Mouse (Mus musculus) liver, embryonic 16.5 days (tissue): ENCODE data around the gene Kcnh5. TPM values are rescaled to one million over a fixed set of nuclear protein-coding genes. Genes with fewer than 3 reads are reported as not detected.

Experiments
- ATAC-seq: fragments of 200-750 bp; cut with Nextera tagmentation; 2 replicates; pipeline ENCODE4 v1.8.0; 2017; ENCODE audit warnings: low read depth, mild to moderate bottlenecking, moderate number of reproducible peaks, moderate library complexity
- H3K27ac ChIP-seq: fragments of 300-500 bp; sonication (generic); 2 replicates; pipeline ENCODE4 v1.5.1; 2014; ENCODE audit warnings: mild to moderate bottlenecking, low read length
- H3K27me3 ChIP-seq: fragments of 300-500 bp; sonication (generic); 2 replicates; pipeline ENCODE4 v1.6.1; 2014; ENCODE audit warnings: low read depth, low read length, mixed read lengths; ENCODE audit not compliant: control insufficient read depth, insufficient read depth
- H3K36me3 ChIP-seq: fragments of 300-500 bp; sonication (generic); 2 replicates; pipeline ENCODE4 v1.6.1; 2014; ENCODE audit warnings: mild to moderate bottlenecking; ENCODE audit not compliant: control insufficient read depth, insufficient read depth
- H3K4me1 ChIP-seq: fragments of 300-500 bp; sonication (generic); 2 replicates; pipeline ENCODE4 v1.6.1; 2014; ENCODE audit warnings: low read depth, low read length, mixed read lengths; ENCODE audit not compliant: control insufficient read depth
- H3K4me2 ChIP-seq: fragments of 300-500 bp; sonication (generic); 2 replicates; pipeline ENCODE4 v1.6.1; 2014; ENCODE audit warnings: low read depth, low read length, mixed read lengths
- H3K4me3 ChIP-seq: fragments of 300-500 bp; sonication (generic); 2 replicates; pipeline ENCODE4 v1.5.1; 2014; ENCODE audit warnings: low read depth, mild to moderate bottlenecking, low read length
- H3K9ac ChIP-seq: fragments of 300-500 bp; sonication (generic); 2 replicates; pipeline ENCODE4 v1.6.1; 2014; ENCODE audit warnings: low read depth, low read length
- H3K9me3 ChIP-seq: fragments of 300-500 bp; sonication (generic); replicated peaks from 2 replicates; pipeline ENCODE4 v1.6.1; 2016; ENCODE audit warnings: low read length; ENCODE audit not compliant: control insufficient read depth
- WGBS: fragments of 180-500 bp; shearing (Covaris S2); extraction: QIAGEN DNeasy Blood & Tissue Kit; methylation state at CpG from one replicate; pipeline ENCODE4 v1.1.7; 2014; ENCODE audit not compliant: insufficient replicate concordance; 5-methylcytosine and 5-hydroxymethylcytosine counted together
- polyA plus RNA-seq: library from polyadenylated mRNA; unstranded; fragments of >200 nt; fragmentation: Nextera tagmentation; extraction: Ambion mirVana; gene quantifications from 2 replicates; pipeline ENCODE4 v1.2.1, GENCODE M21; 2015

Kcnh5 gene
- polyA plus RNA-seq, 1 experiment from 2014 or later: not detected

GRCm38 (mm10) chr12:74898211-74898610 lies 278.9 kb downstream of the Kcnh5 start:
- Histone ChIP-seq H3K27me3 (no peaks in the 10 kb centered on the region), H3K9ac (no peak overlapping the region), H3K4me2 (no peak overlapping the region), H3K4me3 (no peak overlapping the region), H3K4me1 (no peaks in the 10 kb centered on the region), H3K9me3 (no peaks in the 10 kb centered on the region), H3K27ac (no peak overlapping the region), H3K36me3 (no peaks in the 10 kb centered on the region)
- ATAC-seq: no peak
- 74% methylated on average over 9 of the region's 9 CpGs for WGBS

DNA sequence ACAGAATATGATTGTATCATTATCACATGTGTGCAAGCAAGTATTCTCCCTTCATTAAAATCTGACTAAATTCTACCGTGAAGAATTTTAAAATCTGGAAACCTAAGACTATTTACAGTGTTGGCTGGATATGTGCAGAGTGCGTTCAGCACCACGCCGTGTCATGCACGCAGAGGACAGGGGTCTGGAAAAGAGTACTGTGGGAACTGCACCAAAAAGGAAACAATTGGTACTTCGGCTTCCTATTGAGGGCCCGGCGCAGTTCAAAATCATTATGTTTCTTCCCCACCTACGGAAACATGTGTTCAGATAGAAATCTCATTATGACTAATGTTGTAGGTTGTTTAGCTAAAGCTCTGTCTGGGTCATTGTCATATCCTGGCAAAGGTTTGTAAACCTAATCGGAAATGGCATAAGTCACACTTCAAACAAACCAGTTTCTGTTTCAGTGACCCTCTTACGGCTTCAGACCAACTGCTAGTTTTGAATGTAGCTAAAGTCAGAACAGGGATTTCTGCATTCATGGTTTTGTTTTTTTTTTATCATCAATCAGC lies 282.2 kb downstream of the Kcnh5 start:
- Histone ChIP-seq H3K27ac (no peak overlapping the region), H3K36me3 (no peaks in the 10 kb centered on the region), H3K4me1 (no peaks in the 10 kb centered on the region), H3K4me3 (no peak overlapping the region), H3K9ac (no peak overlapping the region), H3K9me3 (no peaks in the 10 kb centered on the region), H3K27me3 (no peaks in the 10 kb centered on the region), H3K4me2 (no peak overlapping the region)
- 25% methylated on average over 11 of the region's 11 CpGs for WGBS
- no peak for ATAC-seq

DNA sequence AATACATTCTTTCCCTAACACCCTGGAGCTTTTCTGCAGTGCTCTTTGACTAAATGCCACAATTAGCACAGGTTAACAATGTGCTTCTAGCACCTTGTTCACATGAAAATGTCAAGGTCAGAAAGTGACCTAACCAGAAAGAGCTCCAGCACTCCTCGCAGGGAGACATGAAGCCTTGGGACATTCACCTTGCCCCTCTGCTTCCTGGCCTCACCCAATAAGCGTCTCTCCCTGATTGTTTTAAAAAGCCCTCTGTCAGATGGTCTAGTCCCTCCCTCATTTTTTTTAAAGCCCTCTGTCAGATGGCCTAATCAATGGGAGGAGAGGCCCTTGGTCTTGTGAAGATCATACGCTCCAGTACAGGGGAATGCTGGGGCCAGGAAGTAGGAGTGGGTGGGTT lies 287.7 kb downstream of the Kcnh5 start:
- no peaks in the 10 kb centered on the region for H3K27me3 ChIP-seq
- ATAC-seq: no peak
- no peaks in the 10 kb centered on the region for H3K9me3 ChIP-seq
- no peaks in the 10 kb centered on the region for H3K4me1 ChIP-seq
- H3K27ac ChIP-seq: no peak overlapping the region
- H3K36me3 ChIP-seq: no peaks in the 10 kb centered on the region
- no peak overlapping the region for H3K9ac ChIP-seq
- no peak overlapping the region for H3K4me3 ChIP-seq
- 55% methylated on average over 3 of the region's 3 CpGs for WGBS
- no peak overlapping the region for H3K4me2 ChIP-seq

GRCm38 (mm10) chr12:74887064-74887463 lies 290.1 kb downstream of the Kcnh5 start:
- ATAC-seq: no peak
- Histone ChIP-seq H3K36me3 (no peaks in the 10 kb centered on the region), H3K4me1 (no peaks in the 10 kb centered on the region), H3K4me3 (no peak overlapping the region), H3K4me2 (no peak overlapping the region), H3K9me3 (no peaks in the 10 kb centered on the region), H3K9ac (no peak overlapping the region), H3K27me3 (no peaks in the 10 kb centered on the region), H3K27ac (no peak overlapping the region)
- 39% methylated on average over 1 of the region's 1 CpGs for WGBS

GRCm38 (mm10) chr12:74881344-74881743 lies 295.8 kb downstream of the Kcnh5 start:
- Histone ChIP-seq H3K9ac (no peak overlapping the region), H3K27me3 (no peaks in the 10 kb centered on the region), H3K4me3 (no peak overlapping the region), H3K9me3 (no peaks in the 10 kb centered on the region), H3K4me2 (no peak overlapping the region), H3K27ac (no peak overlapping the region), H3K4me1 (no peaks in the 10 kb centered on the region), H3K36me3 (no peaks in the 10 kb centered on the region)
- no peak for ATAC-seq
- 53% methylated on average over 6 of the region's 6 CpGs for WGBS

GRCm38 (mm10) chr12:74855666-74856065 lies 321.5 kb downstream of the Kcnh5 start:
- Histone ChIP-seq H3K4me2 (no peak overlapping the region), H3K27me3 (no peaks in the 10 kb centered on the region), H3K9ac (no peak overlapping the region), H3K9me3 (no peaks in the 10 kb centered on the region), H3K4me3 (no peak overlapping the region), H3K27ac (no peak overlapping the region), H3K36me3 (no peaks in the 10 kb centered on the region), H3K4me1 (no peaks in the 10 kb centered on the region)
- ATAC-seq: no peak
- WGBS: 52% methylated on average over 2 of the region's 2 CpGs

GRCm38 (mm10) chr12:74854263-74854662 lies 322.9 kb downstream of the Kcnh5 start:
- no peak for ATAC-seq
- Histone ChIP-seq H3K9ac (no peak overlapping the region), H3K27ac (no peak overlapping the region), H3K4me3 (no peak overlapping the region), H3K4me1 (no peaks in the 10 kb centered on the region), H3K4me2 (no peak overlapping the region), H3K36me3 (no peaks in the 10 kb centered on the region), H3K9me3 (no peaks in the 10 kb centered on the region), H3K27me3 (no peaks in the 10 kb centered on the region)
- WGBS: 40% methylated on average over 1 of the region's 1 CpGs

GRCm38 (mm10) chr12:74850323-74850722 lies 326.8 kb downstream of the Kcnh5 start:
- no peaks in the 10 kb centered on the region for H3K4me1 ChIP-seq
- H3K9me3 ChIP-seq: no peaks in the 10 kb centered on the region
- no peak overlapping the region for H3K27ac ChIP-seq
- no peak overlapping the region for H3K4me2 ChIP-seq
- ATAC-seq: no peak
- no peak overlapping the region for H3K9ac ChIP-seq
- no peaks in the 10 kb centered on the region for H3K36me3 ChIP-seq
- no peaks in the 10 kb centered on the region for H3K27me3 ChIP-seq
- no peak overlapping the region for H3K4me3 ChIP-seq
- 44% methylated on average over 2 of the region's 2 CpGs for WGBS

GRCm38 (mm10) chr12:74849912-74850311 lies 327.2 kb downstream of the Kcnh5 start:
- Histone ChIP-seq H3K4me1 (no peaks in the 10 kb centered on the region), H3K27me3 (no peaks in the 10 kb centered on the region), H3K4me3 (no peak overlapping the region), H3K27ac (no peak overlapping the region), H3K4me2 (no peak overlapping the region), H3K9ac (no peak overlapping the region), H3K9me3 (no peaks in the 10 kb centered on the region), H3K36me3 (no peaks in the 10 kb centered on the region)
- WGBS: 65% methylated on average over 4 of the region's 4 CpGs
- no peak for ATAC-seq
